Mouse (Mus musculus): ENCODE measurements at regions not wholly inside any gene's neighbourhood (a gene's known extent, or its start where the extent isn't known, plus 50 kb on each side); places are given as distances from the start of the nearest gene placed in this dataset.

GRCm38 (mm10) chr5:46020175-46020574, 162.8 kb upstream of the Lcorl start:
- TF ChIP-seq CTCF (IDR thresholded peaks at IDR 0.05; ENCODE audit: extremely low read depth, insufficient read length, insufficient replicate concordance, low read depth, low read length) (no peak), POLR2A (IDR thresholded peaks at IDR 0.05; ENCODE audit: low read depth, low read length) (no peak)

All from small intestine, adult 2 months (tissue).